Mouse (Mus musculus) cerebellum, postnatal 14 days (tissue): Measurements from ENCODE around the gene Rdh11.
"Not testable (repeated sequence)": the region's sequence is repeated elsewhere in the genome, so short reads cannot be mapped to it uniquely, and the experiment has no call there.

ENCODE experiments used
- DNase-seq, 2 experiments: peaks; one replicate each; pipeline ENCODE4 v3.0.0; 2021; ENCODE audit warnings: mixed read lengths in 2 of 2

Rdh11 gene

DNA sequence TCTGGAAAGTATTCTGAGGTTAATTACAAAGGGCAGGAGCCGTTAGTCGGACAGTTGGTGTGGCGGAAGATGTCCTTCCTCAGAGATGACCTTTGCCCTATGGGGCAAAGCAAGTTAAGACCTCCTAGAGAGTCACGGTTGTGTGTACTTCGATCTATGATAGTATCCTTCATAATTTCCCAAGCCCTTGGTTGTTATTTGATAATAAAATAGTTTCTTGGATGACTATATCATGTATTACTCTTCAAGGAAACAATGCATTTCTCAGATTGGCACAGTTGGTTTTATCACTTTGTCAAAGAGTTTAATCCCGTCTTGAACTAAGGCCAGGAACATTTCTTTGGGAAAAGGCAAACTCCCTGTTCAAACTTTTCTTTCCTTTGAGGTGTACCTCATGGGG lies at the start of gene Rdh11:
TSS of gene Rdh11 (minus strand) at position 101 of the 400 bp plus-strand sequence.
- DNase-seq: no peak

DNA sequence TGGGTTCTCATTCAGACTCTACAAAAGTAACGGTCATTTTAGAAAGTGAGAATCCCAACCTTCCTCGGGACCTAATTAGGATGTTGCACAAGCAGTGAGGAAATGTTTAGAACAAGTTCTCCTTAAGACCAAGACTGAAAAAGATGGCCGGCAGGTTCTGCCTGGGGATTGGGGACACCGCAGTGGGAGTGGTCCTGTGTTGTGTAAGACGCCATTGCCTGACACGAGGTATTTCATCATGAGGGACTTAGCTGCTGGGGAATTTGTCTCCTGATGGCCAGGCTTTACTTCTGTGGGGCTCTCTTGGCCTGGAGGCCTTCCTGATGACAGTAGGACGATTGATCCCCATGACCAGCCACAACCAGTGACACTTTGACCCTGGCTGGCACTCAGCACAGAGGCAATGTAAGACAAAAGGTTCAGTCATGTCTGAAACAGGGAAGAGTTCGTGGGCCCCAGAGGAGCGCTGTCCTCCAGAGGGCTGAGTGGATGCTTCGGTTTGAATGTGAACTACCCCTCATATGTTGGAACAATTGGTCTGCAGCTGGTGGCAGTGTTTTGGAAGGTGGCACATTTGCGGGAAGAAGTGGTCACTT lies 43.5 kb upstream of the Rdh11 start:
- DNase-seq: no peak

DNA sequence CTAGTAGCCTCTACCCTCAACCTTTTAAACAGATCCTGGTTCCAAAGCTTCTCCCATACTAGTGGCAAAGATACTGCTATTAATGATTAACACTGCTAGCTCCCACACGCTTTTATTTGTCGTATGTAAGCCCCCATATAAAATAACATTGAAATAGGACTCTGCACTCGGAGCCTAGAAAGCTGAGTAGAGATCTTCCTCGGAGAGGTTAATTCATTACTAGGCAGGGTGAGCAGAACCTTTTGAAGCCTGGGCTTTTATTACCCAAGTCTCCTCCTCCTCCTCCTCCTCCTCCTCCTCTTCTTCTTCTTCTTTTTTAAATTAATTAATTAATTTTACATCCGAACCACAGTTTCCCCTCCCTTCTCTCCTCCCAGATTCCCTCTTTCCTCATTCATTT lies 25.4 kb upstream of the Rdh11 start:
- DNase-seq: no peak

DNA sequence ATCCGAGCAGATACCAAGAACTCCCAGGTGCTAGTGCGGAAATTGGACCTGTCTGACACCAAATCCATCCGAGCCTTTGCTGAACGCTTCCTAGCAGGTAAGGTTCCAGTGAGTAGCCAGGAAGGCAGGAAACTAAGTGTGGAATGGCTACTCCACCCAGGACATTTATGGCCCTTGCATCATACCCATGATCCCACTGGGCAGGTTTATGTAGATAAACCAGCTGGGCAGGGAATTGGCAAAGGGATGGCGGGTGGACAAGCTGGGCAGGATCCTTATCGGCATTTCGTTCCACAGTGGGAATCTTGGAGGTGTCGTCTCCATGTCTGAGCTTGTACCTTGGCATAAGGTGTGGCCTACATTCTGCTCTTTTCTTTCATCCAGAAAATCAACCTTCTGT lies 19.4 kb upstream of the Rdh11 start:
- no peak for DNase-seq

DNA sequence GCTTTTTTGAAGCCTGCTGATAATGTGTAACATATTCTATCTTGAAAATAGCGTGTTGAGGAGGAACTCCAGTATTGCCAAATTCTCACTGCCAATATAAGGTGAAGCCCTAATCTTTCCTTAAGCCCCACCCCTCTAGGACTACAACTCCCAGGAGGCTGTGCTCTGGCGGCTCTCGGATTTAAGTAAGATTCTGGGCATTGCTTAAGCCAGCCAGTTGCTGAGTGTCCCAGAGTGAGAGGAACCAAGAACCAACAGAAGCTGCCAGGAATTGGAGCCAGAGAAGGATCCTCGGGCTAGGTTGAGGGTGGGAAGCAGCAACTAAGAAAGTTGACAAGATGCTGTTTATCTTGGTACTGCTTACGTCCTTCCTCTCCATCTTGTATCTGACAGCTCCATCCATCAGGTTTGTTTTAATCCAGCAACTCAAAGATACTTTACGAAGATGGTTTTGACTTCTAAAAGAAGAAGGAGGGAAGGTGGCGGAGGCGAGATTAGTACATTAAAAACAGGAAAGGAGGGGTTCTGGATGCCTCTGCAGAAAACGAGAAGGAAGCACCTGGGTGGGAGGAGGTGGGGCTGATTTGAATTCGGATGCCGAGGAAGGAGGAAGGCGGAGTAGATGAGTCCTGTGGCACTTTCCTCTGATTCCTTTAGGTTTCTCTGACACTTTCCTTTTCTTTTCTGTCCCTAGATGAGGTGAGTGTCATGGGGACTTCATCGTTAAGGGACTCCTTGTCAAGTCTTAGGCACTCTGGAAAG lies 16.8 kb upstream of the Rdh11 start, which contains the start of gene Rdh12:
TSS of gene Rdh12 (plus strand) at position 212 of the 762 bp plus-strand sequence.
- peak; percentile 41 to 58 for DNase-seq

DNA sequence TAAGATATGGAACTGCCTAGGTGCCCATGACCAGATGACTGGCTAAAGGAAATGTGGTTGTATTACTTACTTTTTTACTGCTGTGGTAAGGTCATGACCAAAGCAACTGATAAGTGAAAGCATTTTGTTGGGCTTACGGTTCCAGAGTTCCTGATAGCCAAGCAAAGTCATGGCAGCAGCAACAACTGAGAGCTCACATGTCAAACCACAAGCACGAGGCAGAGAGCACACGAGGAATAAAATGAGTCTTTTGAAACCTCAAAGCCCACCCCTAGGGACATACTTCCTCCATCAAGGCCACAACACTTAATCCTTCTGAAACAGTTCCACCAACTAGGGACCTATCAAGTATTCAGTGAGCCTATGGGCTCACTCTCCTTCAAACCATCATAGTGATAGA lies 9.8 kb upstream of the Rdh11 start:
- no peak for DNase-seq

DNA sequence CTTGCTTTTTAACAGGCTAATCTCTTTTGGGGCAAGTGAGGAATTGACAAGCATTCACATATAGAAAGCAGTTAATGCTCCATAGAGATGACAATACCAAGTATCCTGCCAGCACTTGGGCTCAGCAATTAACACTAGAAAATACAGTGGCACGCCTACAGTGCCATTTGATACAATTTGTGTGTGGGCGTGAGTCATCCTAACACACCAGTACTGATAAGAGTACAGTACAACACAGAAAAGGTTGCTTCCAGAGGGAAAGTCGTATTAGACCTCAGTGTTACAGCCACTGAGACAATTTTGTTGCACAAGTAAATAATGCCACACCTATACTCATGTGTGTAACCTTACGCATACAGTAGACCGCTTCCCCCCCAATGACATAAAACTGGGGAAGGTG lies 5.0 kb upstream of the Rdh11 start:
- no peak for DNase-seq

DNA sequence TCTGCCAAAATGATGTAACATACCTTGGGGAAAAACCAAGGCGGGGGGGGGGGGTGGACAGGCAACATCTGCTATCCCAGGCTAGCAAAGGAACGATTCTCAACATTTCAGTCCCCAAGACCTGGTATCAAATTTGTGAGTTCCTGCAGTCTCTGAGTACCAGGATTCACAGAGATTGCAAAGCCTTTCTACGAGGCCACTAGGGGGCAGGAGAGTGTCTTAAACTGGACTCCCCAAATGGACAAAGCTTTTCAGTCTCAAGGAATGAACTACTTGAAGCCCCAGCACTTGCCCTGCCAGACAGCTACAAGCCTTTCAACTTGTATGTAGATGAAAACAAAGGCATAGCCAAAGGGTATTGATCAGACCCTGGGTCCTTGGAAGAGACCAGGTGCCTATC lies 1.3 kb upstream of the Rdh11 start:
- peak; percentile 81 to 84 for DNase-seq

DNA sequence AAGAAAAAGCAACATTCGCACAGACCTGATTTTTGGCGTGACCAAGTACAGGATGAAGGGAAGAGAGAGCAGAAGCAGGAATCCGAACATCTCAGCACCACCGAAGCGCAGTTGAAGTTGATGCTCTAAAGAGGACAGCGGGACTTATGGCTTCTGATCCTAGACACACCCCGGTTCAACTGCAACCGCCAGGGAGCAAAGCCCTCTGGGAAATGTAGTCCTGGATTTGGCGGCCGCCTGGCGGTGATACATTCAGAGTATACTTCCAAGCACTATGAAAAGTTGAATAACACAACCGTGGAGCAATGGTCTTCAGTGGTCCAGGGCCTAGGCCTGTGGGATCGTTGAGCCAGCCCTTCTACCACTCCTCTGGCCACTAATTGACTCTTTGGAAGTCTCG lies 392 bp downstream of the Rdh11 start:
- DNase-seq: peak; percentile 80 to 82

DNA sequence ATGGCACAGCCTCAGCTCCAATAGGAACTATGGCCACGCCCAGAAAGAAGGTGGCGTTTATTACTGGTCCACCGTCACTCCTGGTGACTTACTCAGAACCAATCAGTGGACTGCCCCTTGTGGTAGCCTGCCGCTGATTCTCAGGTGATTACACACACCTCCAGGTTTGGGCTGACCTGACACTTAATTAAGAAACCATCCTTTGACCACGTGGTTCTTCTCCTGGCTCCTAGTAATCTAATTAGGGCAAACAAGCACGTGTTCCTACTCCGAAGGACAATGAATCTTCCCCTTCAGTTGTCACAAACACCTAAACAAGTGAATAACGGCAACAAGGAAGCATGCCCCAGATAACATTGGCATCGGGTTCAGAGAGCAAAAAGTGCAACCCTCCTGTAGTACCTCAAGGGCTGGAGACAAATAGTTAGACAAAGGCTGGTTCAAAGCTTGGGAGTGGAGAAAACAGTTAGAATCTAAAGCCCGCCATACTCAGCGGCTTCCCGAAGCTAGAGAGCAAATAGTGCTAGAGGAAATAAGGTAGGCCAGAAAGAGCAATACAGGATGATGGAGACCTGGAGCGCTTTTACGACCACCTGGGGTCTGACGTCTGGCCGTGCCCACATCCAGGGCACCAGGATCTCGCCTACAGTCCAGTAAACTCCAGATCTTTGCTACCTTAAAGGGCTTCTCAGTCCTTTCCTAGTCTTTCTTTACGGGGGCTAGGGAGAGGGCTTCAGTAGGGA lies 991 bp downstream of the Rdh11 start:
- DNase-seq: peak; percentile 79 to 84

DNA sequence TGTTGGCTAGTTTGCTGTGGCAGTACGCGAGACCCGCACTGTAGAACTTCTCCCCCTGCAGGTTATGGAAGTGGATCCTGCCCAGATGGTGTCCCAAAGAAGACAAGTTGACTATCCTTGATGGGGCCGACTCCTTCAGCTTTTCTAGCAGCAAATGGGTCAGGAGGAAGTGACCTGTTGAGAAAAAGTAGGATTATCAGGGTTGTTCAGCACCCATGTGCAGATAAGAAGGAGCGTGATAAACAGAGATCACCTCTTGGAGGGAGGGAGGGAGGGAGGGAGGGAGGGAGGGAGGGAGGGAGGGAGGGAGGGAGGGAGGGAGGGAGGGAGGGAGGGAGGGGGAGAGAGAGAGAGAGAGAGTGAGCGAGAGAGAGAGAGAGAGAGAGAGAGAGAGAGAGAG lies 6.9 kb downstream of the Rdh11 start:
- not testable (repeated sequence) for DNase-seq

DNA sequence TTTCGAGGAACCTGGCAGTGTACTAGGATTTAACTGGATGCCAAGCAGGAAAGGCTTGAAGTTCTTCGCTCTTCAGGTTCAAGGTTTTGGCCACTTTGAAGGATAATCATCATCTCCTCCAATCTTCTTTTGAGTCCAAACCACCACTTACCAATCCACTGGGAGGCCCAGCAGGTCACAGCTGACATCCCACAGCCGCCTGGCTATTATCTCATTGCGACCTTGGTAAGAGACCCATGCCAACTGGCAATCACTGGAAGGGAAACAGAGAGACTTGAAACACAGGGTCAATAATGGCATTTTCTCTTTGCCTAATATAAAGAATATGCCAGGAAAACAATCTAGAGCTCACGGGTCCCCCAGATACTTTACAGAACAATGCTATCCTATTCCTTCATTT lies 16.1 kb downstream of the Rdh11 start:
- no peak for DNase-seq

DNA sequence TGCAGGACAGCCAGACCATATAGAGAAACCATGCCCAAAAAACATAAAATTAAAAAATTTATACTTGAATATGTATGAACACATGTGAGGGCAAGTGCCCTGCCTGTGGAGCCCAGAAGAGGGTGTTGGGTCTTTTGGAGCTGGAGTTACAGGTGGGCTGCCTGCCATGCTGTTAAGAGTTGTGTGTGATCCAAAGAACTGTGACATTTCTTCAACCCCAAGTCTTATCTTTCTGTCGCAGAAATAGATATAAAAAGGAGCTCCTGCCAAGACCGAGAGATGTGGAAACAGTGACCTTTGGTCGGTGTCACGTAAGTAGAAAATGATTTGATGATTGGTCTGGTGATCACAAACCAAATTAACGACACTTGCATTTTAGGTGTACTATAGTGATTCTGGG lies 18.4 kb downstream of the Rdh11 start:
- DNase-seq: peak; percentile 23 to 40

DNA sequence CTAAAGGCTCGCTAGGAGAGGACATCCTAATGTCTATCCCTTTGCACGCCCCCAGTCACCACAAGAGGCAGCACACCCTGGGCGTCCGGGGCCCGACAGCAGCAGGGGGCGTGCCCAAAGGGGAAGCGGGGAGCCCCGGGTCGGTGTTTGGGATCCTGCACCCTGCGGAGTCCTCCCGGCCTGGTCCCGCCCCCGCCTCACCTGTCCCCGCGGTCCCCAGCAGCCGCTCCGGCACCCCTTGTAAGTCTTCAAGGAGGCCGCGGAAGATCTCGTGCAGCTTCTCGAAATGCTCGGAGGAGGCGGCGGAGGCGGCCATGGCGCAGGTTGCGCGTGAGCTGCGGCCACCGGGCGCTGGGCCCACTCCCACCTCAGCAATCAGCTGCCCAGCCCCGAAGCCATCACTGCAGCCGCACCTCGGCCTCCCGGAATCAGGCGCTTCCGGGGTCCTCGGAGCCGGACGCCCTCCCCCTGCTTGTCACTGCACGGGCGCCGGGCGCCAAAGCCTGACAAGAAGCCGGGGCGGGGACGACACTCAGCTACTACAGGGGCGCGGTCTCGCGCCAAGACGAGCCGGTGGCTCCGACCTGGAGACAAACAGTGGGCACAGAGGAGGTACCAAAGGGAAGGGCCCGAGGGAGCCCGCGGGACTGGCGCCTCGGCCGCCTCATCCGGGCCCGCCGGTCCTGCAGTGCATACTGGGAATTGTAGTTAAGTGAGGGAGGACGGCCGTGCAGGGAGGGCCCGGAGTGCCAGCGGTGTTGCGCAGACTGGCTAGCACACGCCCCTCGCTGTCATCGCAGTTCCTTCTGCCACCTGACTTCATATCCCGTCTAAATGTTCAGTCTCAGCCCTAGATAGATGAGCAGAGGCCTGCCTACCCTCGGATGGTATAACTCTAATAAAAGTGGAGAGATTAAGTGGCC lies 19.8 kb downstream of the Rdh11 start, which contains the start of gene Vti1b:
TSS of gene Vti1b (minus strand) at position 649 of the 923 bp plus-strand sequence.
- peak; percentile 87 to 93 for DNase-seq

DNA sequence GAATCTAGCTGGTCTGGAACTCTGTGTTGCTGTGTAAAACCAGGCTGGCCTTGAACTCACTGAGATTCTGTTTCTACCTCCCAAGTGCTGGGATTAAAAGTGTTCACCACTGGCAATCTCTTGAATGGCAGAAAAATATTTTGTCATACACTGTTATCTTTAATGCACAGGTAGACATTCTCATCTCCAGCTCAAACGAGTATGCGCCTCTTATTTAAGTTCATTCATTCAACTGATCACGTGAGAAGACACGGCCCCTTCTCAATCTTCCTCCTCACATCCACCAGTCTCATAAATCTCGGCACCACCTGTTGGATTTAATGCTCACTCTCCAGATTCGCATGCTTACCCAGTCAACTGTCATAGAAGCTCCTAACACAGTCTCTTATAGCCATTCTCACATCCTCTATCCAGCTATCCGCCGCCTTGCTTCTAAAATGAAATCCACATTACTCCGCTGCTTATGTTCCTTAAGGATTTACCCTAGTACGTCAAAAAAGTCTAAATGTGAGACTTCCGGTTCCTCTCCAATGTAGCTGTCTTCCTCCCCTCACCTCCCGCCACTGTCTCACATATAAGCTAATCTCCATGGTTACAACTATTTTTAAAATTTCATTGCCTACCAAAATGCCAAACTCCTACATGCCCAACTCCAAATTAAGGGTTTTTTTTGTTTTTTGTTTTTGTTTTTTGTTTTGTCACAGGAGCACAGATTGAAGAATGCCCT lies 20.7 kb downstream of the Rdh11 start:
- peak; percentile 11 to 14 for DNase-seq

DNA sequence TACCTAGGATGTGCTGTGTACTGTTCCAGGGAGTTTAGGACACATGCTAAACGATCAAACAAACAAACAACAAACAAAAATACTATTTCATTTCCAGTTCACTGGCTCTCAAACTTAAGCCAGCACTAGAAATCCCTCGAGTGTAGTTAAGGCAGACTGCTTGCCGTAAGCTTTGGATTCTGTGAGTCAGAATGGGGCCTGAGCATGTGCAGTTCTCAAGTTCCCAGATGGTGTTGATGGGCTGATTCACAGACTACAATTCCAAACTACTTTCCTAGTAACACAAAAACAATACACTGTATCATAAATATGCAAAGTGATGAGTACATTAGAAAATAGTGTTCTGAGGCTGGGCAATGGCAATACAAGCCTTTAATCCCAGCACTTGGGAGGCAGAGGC lies 21.7 kb downstream of the Rdh11 start:
- DNase-seq: no peak

DNA sequence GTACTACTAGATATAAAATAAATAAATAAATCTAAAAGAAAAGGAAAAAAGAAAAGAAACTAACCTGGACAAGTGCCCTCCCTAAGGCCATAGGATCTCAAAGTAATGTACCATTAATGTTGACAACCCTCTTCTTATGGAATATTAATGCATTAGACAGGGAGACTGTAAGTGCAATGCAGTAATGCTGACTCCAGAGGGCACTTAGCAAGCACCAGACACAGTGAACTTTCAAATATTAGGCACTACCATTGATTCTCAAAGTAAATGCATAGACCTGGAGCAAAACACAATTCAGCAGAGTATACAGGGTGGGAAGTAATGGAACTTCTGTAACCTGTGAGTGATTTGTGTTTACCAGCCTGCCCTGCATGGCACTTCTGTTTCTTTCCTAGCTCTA lies 22.9 kb downstream of the Rdh11 start:
- DNase-seq: no peak

DNA sequence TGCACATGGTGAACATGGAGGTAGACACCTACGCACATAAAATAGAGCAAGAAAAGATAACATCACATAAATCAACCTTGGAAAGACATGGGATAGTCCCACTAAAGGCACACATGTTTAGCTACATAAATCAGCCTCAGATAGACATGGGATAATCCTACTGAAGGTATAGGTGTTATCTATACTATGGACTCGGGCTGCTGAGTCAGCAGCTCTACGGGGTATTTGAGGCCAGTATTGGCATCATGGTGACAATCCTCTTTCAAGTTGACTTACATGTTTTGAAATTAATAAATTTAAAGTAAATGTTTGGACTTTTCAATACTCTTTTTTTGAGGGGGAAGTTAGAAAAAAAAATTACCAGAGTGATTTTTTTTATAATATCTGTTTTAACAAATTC lies 29.2 kb downstream of the Rdh11 start:
- DNase-seq: no peak

DNA sequence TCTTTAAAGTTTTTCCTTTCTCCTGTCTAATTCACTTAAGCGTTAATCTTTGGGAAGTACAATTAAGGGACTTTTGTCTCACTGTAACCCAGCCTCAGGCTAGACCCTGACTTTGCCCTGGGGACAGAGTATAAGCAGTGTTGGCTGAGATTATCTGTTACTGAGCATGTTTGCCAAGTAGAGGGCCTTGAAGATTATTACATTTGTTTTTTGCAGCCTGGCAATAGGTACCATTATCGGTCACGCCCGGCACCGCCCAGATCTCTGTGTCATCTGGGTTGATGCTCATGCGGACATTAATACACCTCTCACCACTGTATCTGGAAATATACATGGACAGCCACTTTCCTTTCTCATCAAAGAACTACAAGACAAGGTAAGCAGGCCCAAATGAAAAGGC lies 42.4 kb downstream of the Rdh11 start:
- no peak for DNase-seq

DNA sequence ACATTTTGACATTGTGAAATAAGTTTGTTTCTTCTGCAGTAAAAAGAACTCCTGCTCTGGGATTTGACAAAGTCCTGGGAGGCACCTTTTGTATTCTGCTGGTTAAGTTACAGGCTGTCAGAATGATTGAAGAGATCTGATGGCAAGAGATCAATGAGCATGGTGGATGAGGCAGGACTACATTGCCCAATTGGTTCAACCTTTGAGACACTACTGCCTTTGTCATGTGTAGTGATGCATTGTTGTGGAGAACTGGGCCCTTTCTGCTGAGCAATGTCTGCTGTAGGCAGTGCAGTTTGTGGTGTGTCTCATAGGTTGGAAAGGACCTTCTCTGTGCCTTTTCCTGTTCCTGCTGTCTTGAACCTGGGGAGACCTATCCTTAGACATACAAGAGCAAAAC lies 50.7 kb downstream of the Rdh11 start:
- no peak for DNase-seq

DNA sequence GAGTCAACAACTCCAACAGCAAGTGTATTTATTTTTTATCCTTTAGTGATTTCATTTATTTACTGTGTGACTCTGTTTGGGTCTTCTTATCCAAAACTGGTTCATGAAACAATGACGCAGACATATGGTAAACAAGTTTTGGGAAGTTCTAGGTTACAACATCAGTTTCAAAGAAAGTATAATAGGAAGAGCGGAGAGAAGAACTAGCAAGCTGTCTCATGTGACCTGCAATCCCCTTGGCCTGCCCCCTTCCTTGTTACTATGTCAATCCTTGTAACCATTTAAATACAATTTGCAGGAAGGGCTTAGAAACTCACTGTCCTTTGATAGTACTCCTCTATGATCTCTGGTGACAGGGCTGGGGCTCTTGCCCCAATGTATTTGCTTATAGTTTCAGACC lies 51.3 kb downstream of the Rdh11 start:
- DNase-seq: no peak

DNA sequence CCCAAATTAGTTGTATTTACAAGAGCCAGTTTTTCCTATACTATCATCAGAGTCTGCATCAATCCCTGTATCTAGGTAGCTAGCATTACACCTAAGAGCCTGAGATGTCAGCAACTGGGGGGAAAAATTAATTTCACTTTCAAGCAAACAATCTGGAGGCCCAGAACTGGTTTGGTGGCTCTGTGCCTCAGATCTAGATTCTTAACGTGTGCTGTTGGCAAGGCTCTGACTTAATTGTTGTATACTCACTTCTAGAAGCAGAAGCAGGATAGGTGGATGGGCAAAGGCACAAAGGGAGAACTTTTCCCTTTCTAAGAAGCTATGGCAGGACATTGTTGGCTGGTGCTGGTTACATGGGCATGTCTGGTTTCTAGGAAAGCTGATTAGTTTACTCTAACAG lies 52.7 kb downstream of the Rdh11 start:
- DNase-seq: no peak
